Mouse (Mus musculus) cerebellum, adult 2 months (tissue): ENCODE results near the gene Parp8.

Source experiments
- CTCF ChIP-seq: fragments of 200-500 bp; IDR thresholded peaks from 2 replicates; pipeline ENCODE4 v1.5.1; 2011; ENCODE audit warnings: low read depth, mild to moderate bottlenecking, control low read depth, low read length, moderate library complexity, borderline replicate concordance; ENCODE audit not compliant: insufficient read depth
- POLR2A ChIP-seq: fragments of 200-500 bp; IDR thresholded peaks from 2 replicates; pipeline ENCODE4 v1.6.1; 2011; ENCODE audit warnings: low read length, control low read depth, borderline replicate concordance; ENCODE audit not compliant: insufficient read depth

DNA sequence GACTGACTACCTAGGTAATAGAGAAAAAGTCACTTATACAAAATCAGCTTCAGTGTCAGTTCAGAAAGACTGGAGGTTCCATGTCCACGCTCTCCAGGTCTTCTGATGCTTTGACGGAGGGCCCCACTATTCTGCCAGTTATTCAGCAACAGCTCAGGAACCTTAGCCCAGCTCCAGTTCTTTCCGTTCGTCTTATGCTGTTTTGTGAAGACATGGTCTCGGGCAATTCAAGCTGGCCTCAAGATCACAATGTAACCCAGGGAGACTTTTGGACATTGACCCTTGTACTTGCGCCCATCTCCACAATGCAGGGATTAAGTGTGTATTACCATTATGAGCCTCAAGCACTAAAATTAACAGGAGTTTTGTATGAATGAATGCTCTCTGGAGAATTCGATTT lies 84.6 kb downstream of the Parp8 start:
- TF ChIP-seq CTCF (no peak), POLR2A (no peak)
